Mouse (Mus musculus): ENCODE data around the gene Sptbn2. TPM values are rescaled to one million over a fixed set of nuclear protein-coding genes. Genes with fewer than 3 reads are reported as not detected.
"Not testable (repeated sequence)": the region's sequence is repeated elsewhere in the genome, so short reads cannot be mapped to it uniquely, and the experiment has no call there.

The Sptbn2 gene
- total RNA-seq, 2 experiments from 2014 or later, result 0.22 to 0.98 TPM

DNA sequence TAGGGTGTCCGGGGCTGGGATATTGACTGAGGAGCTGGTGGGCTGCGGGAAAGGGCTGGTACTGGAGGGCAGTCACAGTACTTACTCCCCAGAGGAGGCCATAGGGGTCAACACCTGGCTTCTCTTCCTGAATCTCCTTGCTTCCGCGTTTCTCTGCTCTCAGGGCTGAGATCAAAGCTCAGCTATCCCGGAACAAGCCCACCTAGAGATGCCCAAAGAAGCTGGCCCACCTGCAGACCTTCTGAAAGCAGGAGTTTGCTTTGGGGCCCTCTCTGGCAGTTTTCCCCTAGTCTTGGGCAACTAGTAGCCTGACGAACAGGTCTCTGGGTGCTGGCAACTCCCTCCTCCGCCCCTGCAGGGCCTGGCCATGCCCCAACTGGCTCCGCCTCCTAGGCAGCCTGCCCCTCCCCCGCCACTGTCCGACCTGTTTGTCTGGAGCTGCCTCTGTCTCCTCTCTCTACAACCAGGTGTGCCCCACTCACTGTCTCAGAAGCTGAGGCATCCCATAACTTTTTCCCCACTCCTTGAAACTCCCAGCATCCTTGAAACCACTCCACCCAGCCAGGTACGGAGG is 9.8 kb downstream of the Sptbn2 start:
- no peak for DNase-seq

DNA sequence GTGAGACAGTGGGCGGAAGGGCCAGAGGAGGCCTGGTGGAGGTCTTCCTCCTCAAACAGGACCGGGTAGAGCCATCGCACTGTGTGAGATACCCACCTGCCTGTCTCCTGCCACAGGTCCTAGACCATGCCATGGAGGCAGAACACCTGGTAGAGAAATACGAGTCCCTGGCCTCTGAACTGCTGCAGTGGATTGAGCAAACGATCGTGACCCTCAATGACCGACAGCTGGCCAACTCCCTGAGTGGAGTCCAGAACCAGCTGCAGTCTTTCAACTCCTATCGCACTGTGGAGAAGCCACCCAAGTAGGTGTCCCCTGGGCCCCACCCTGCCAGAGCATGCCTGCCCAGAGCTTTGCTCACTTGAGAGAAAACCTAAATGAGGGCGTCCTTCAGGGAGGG is 18.2 kb downstream of the Sptbn2 start:
- no peak for DNase-seq

DNA sequence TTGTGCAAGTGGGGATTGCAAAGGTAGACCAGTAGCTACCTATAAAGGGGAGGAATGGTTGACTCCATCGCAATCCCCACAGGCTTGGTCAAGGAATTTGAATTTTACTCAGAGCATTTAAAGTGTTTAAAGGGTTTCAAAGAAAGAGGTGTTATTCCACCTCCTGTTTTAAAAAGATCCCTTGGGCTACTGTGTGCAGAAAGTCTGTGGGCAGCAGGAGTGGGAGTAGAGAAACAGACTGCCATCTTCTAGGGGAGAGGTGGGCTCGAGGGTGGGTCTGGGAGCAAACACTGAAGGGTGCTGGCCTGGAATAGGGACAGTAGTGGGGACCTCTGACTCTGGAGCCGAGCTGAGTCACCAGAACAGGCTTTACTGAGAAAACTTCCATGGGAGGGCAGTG is 22.1 kb downstream of the Sptbn2 start:
- DNase-seq, result no peak

DNA sequence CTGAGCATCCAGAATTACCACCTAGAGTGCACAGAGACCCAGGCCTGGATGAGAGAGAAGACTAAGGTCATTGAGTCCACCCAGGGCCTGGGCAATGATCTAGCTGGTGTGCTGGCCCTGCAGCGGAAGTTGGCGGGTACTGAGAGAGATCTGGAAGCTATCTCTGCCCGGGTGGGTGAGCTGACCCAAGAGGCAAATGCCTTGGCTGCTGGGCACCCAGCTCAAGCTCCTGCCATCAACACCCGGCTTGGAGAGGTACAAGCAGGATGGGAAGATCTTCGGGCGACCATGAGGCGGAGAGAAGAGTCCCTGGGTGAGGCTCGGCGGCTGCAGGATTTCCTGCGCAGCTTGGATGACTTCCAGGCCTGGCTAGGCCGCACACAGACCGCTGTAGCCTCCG is 26.9 kb downstream of the Sptbn2 start:
- peak in 1 of 2 experiments; percentile 32 for DNase-seq

DNA sequence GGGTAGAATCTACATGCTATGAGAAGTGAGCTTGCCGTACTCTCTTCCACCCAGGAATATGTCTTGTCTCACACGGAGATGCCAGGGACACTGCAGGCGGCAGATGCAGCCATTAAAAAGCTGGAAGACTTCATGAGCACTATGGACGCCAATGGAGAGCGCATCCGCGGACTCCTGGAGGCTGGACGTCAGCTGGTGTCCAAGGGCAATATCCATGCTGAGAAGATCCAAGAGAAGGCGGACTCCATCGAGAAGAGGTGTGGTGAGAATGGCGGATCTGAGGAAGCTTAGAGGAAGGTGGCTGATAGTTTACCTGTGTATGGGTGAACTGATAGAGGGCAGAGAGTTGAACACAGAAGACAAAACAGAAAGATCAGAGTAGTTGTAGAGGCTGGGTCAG is 28.1 kb downstream of the Sptbn2 start:
- DNase-seq, result no peak

DNA sequence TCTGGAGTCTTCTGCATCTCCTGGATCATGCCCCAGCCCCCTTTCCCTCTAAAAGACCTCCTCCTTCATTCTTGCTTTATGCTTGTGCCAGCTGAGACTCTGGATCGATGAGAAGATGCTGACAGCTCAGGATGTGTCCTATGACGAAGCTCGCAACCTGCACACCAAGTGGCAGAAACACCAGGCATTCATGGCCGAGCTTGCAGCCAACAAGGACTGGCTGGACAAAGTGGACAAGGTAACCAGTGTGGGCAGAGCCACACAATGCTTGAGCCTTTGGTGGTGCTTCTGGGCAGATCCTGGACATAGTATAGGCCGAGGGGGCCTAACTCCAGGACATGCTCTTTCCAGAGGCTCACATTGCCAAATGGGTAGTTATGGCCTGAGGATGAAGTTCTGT is 28.8 kb downstream of the Sptbn2 start:
- no peak for DNase-seq

DNA sequence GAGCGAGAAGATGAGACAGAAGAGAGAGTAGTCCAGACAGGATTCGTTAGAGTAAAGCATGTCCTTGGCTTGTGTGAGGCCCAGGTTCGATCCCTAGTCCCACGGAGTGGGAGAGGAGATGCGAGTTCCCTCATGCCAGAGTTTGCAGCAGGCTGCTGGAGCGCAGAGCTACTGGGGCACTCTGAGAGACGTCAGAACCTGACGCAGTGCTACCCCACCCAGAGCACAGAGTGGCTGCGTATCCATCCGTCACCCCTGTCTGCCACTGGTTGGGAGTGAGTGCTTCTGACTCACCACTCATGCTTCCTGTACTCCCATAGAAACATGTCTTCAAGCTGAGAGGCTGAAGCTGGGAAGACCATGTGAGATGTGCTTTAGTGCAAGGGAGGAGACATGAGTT is 30.5 kb downstream of the Sptbn2 start:
- DNase-seq, result no peak

DNA sequence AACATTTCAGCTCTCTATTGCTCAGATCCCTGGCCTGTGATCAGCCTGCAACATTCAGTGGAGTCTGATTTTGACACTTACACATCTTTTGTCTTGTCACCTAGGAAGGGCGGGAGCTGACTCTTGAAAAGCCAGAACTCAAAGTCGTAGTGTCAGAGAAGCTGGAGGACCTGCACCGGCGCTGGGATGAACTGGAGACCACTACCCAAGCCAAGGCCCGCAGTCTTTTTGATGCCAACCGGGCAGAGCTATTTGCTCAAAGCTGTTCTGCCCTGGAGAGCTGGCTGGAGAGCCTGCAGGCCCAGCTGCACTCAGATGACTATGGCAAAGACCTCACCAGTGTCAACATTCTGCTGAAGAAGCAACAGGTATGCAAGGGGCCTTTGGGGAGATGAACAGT is 31.3 kb downstream of the Sptbn2 start:
- DNase-seq, result no peak

DNA sequence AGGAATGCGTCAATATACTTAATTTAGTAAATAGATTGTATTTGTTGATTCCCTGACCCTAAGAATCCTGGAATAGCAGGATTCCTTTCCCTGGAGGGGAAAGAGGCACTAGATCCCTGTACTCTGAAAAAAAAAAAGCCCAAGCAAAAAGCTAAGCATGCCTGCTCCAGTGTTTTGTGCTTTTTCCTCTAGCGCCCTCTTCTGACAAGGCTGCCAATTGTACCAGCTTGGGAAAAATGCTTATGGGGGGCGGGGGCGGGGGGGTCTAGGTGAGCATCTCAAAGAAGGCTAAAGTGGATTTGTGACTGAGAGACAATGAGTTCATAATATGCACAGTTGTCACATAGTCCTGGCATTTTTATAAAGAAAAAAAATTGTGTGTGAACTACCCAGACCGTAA is 32.6 kb downstream of the Sptbn2 start:
- peak in 1 of 2 experiments; percentile 47 for DNase-seq

DNA sequence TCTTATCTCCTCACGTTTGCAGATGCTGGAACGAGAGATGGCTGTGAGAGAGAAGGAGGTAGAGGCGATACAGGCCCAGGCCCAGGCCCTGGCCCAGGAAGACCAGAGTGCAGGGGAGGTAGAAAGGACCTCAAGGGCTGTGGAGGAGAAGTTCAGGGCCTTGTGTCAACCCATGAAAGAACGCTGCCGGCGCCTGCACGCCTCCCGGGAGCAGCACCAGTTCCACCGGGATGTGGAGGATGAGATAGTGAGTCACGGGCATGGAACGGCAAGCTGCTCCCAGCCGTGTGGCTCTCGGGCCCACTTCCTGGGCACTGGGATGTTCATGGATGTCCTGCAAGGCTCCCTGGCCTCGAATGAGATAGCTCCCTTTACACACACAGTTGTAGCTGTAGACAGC is 33.1 kb downstream of the Sptbn2 start:
- no peak for DNase-seq

DNA sequence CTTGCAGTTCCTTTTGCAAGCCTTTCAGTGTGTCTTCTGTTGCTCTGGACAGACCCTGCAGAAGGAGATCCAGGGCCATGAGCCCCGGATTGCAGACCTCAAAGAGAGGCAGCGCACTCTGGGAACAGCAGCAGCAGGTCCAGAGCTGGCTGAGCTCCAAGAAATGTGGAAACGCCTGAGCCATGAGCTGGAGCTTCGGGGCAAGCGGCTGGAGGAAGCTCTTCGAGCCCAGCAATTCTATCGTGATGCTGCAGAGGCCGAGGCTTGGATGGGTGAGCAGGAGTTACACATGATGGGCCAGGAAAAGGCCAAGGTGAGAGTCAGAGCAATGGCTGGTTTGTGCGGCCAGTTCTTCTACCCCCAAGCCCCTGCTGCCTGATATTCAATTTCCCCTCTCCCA is 34.1 kb downstream of the Sptbn2 start:
- DNase-seq, result peak; percentile 27 to 53

DNA sequence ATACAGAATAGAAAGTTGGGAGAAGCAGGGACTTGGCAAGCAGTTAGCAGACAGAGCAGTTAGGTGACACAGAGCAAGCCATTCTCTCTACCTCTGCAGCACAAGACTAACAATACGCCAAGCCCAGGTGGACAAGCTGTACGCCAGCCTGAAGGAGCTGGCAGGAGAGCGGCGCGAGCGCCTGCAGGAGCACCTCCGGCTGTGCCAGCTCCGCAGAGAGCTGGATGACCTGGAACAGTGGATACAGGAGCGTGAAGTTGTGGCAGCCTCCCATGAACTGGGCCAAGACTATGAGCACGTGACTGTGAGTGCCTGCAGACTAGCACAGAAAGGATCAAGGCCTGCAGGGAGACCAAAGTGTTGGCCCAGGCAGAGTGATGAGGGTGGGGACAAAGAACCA is 34.7 kb downstream of the Sptbn2 start:
- DNase-seq, result peak in 1 of 2 experiments; percentile 43

DNA sequence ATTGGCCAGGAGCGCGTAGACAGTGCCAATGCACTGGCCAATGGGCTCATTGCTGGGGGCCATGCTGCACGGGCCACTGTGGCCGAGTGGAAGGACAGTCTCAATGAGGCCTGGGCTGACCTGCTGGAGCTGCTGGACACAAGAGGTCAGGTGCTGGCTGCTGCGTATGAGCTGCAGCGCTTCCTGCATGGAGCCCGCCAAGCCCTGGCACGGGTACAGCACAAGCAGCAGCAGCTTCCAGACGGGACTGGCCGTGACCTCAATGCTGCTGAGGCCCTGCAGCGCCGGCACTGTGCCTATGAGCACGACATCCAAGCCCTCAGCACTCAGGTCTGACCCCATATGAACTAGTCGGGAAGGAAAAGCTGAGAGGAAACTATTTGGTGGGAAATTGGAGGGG is 35.6 kb downstream of the Sptbn2 start:
- DNase-seq, result peak; percentile 45 to 53

DNA sequence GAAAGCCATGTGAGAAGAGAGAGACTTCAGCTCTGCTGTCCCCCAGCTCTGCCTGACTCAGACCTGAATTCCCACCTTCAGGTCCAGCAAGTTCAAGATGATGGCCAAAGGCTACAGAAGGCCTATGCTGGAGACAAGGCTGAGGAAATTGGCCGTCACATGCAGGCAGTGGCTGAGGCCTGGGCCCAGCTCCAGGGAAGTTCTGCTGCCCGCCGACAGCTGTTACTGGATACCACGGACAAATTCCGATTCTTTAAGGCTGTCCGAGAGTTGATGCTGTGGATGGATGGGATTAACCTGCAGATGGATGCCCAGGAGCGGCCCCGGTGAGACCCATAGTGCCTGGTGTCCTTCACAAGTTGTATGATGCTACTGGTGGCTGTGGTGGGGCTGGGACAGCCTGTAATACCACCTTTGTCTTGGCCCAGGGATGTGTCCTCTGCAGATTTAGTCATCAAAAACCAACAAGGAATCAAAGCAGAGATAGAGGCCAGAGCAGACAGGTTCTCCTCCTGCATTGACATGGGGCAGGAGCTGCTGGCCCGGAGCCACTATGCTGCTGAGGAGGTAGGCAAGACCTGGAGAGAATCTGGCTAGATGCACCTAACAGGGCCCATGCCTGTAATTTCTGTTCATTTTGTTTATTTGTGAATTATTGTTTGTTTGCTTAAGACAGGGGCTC is 36.8 kb downstream of the Sptbn2 start:
- no peak for DNase-seq

DNA sequence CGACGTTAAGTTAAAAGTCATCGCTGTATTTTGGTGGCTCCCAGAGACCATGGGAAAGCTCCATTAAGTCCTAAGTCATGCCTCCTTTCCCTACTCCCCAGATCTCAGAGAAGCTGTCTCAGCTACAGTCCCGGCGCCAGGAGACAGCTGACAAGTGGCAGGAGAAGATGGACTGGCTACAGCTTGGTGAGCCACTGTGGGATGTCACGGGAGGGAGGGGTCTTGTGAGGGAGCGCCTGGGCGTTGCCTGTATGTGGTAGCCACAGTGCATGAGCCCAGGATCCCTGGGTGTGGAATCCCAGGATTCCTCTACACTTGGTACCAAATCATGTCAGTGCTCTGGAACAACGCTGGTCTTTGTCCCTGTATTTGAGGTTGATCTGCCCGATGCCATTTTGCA is 37.5 kb downstream of the Sptbn2 start:
- no peak for DNase-seq

DNA sequence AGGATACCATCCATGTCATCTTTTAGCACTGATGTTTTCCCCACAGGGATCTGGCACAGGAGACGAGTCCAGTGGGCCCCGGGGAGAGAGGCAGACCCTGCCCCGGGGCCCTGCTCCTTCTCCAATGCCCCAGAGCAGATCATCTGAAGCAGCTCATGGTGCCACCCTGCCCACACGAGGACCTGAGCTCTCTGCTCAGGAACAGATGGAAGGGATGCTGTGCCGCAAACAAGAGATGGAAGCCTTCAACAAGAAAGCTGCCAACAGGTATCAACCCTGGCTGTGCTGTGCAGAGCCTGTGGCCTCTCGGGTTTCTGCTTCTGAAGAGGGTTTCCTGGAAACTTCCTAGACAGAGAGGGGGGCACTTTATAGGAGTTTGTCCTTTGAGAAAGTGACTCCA is 39.0 kb downstream of the Sptbn2 start:
- DNase-seq, result no peak

DNA sequence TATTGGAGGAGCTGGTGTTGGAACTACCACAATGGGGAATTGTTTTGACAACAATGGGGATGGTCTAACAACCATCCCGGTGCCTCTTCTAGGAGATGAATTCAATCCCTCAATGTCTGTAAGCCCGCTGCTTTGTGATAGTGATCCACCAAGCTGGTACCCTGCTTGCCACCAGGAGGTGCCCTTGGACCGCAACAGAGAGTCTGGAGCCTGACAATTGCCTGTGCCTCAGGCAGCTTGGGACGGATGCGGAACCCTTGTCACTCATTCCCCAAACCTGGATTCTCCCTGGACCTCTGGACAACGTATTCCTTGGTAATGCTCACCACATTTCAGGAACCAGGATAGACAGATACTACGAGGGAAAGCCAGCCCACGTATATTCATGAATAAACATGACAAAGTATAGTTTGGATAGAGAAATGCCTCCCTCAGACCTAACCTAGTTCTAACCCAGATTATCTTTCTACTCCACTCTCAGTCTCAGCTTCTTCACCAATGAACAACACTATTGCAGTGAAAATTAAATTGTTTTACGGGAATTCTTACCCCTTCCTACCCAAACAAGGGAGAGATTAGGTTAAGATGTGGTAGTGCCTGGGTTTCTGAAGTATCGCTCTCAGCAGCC is 44.7 kb downstream of the Sptbn2 start:
- peak; percentile 92 to 95 for DNase-seq

DNA sequence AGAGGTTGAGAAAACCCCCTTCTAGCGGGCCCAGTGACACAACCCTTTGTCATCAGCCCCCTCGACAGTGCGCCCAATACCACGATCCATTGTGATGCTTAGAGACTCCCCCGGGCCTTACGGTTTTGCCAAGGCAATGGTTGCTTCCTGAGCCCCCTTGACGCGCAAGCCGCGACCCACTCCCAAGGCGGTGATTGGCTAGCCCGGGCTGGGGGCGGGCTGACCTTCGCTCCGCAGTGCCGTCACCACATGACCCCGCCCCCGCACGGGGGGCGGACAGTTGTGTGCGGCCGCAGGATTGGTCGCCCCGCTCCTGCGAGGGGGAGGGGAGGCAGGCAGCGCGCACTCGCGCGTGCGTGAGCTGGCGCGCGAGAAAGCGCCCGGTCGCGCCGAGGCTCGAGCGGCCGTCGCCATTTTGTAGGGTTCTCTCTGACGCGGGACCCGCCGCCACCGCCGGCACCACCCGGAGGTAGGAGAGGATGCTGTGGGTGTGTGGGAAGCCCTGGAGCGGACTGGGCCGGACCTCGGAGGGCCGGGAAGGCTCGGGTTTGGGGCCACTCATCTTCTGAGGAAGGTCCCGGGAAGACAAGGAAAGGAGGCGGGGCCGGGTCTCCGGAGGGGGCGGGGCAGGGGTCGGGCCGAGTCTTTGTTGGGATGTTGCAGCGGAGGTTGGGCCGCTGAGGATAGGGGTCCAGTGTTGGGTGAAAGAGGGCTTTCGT is 45.4 kb downstream of the Sptbn2 start, which contains the start of gene Rbm4b:
Gene Rbm4b (plus strand): TSS at position 305 of the 719 bp plus-strand sequence.
- DNase-seq, result peak; percentile 97

DNA sequence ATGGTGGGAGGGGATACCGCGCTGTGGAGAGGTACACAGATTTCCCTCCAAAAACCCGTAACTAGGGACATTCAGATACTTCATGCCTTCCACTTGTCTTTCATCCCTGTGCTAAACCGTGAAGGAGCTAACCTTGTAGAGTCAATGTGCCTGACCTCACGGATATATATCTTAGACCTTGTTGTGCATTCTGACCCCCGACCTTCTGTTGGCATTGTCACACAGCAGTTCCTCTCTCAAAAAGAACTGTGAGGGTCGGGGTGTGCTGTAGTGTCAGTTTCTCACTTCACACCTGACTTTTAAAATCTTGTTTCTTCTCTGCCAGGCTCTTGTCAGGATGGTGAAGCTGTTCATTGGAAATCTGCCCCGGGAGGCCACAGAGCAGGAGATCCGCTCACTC is 46.0 kb downstream of the Sptbn2 start:
- no peak for DNase-seq

DNA sequence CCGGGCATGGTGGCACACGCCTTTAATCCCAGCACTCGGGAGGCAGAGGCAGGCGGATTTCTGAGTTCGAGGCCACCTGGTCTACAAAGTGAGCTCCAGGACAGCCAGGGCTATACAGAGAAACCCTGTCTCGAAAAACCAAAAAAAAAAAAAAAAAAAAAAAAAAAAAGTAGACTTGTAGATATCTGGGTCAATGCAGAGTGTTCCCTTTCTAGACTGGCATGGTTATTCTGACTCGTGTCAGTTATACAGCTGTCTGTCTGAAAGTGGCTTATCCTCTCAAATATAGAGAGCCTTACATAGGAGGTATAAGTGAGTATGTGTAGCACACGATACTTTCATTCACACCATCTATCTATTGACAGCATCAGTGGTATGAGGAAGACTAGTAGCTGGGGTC is 49.6 kb downstream of the Sptbn2 start:
- not testable (repeated sequence) for DNase-seq

DNA sequence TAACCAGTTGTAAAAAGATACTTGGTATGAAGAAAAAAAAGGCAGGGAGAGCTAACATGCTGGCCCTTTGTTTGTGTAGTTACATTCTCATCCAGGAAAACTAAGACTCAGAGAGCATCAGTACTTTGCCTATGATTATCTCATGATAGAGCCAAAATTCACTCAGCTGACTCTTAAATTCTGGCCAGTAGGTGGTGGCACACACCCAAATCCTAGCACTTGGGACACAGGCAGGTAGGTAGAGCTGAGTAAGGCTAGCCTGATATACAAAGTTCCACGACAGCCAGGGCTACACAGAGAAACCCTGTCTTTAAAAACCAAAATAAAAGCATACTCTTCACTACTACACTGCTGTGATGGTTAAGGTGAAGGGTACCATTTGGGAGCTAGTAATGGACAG is 51.9 kb downstream of the Sptbn2 start:
- no peak for DNase-seq

DNA sequence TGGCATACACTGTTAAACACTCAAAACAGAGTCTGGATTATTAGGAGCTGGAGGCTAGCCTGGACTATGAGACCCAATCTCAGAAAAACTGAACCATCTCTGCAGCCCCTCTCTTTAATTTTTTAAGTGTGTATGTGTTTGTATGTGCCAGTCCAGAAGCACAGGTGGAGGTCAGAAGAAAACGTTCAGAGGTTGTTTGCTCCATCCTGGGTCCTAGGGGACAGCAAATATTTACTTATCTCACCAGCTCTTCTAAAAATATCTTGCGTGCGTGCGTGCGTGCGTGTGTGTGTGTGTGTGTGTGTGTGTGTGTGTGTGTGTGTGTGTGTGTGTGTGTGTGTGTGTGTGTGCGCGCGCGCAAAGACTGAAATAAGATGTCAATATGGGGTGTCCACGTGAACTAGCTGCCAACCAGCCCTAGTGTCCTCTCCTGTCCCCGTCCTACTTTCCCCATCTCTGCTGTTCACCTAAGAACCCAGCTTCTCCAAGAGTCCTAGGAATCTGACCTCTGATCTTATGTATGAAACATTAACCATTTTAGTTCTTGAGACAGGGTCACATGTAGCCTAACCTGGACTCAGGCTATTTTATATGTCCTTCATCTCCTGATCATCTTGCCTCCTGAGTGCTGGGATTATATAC is 56.7 kb downstream of the Sptbn2 start:
- DNase-seq, result no peak

DNA sequence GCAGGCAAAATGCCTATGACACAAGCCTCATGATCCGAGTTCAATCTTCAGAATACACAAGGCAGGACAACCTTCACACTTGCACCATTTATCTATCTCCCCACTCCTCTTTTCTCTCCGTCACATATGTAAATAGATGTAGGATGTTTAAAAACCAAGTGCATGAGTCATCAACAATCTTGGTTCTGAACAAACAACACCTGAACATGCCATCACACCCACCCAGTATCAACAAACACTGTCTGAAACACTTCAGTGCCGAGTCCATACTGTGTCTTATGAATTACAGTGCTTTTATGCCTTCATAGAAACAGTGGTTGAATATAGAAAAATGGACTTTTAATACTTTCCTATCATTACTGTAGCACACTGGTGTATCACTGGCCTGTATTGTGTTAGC is 61.8 kb downstream of the Sptbn2 start:
- DNase-seq, result no peak

All from heart, adult 18-20 months (tissue).